Mouse (Mus musculus) right cerebral cortex, postnatal 14 days (tissue): ENCODE data around the gene Tmem150a.

Experiments
- DNase-seq: peaks from one replicate; pipeline ENCODE4 v3.0.0; 2022

Gene Tmem150a

GRCm38 (mm10) chr6:72355066-72355911, at the start of gene Tmem150a:
Gene Tmem150a (plus strand): TSS chr6:72355447.
- DNase-seq, result peak; percentile 78

GRCm38 (mm10) chr6:72312198-72312597, 43.0 kb upstream of the Tmem150a start:
- no peak for DNase-seq

GRCm38 (mm10) chr6:72313124-72313867, 42.0 kb upstream of the Tmem150a start:
- DNase-seq, result no peak

- no peak for DNase-seq
These were observed 39.9 kb upstream of the Tmem150a start for GRCm38 (mm10) chr6:72315384-72315783.

GRCm38 (mm10) chr6:72316044-72316443, 39.2 kb upstream of the Tmem150a start:
- DNase-seq, result no peak

- no peak for DNase-seq
These were observed 36.8 kb upstream of the Tmem150a start for GRCm38 (mm10) chr6:72318440-72318839.

- DNase-seq, result peak; percentile 65
These were observed 36.2 kb upstream of the Tmem150a start for GRCm38 (mm10) chr6:72319019-72319418.

GRCm38 (mm10) chr6:72322936-72323335, 32.3 kb upstream of the Tmem150a start:
- no peak for DNase-seq

- DNase-seq, result no peak
These were observed 31.3 kb upstream of the Tmem150a start for GRCm38 (mm10) chr6:72323786-72324508.

GRCm38 (mm10) chr6:72326274-72326673, 29.0 kb upstream of the Tmem150a start:
- peak; percentile 21 for DNase-seq

GRCm38 (mm10) chr6:72329019-72329418, 26.2 kb upstream of the Tmem150a start:
- no peak for DNase-seq

GRCm38 (mm10) chr6:72330133-72330532, 25.1 kb upstream of the Tmem150a start:
- DNase-seq, result no peak

- no peak for DNase-seq
These were observed 22.1 kb upstream of the Tmem150a start for GRCm38 (mm10) chr6:72333111-72333510.

GRCm38 (mm10) chr6:72340481-72340880, 14.8 kb upstream of the Tmem150a start:
- no peak for DNase-seq

GRCm38 (mm10) chr6:72344396-72345073, 10.7 kb upstream of the Tmem150a start:
- no peak for DNase-seq

GRCm38 (mm10) chr6:72345074-72345567, 10.1 kb upstream of the Tmem150a start, which contains the start of gene Usp39:
Gene Usp39 (minus strand): TSS chr6:72345184.
- peak; percentile 93 for DNase-seq

GRCm38 (mm10) chr6:72345633-72346032, 9.6 kb upstream of the Tmem150a start:
- DNase-seq, result no peak

GRCm38 (mm10) chr6:72346261-72346660, 9.0 kb upstream of the Tmem150a start:
- no peak for DNase-seq

- DNase-seq, result peak; percentile 68
These were observed 7.9 kb upstream of the Tmem150a start, which contains the start of gene 0610030E20Rik for GRCm38 (mm10) chr6:72347166-72347941. Gene 0610030E20Rik (plus strand): TSS chr6:72347317.

GRCm38 (mm10) chr6:72348411-72348810, 6.8 kb upstream of the Tmem150a start:
- DNase-seq, result no peak

- no peak for DNase-seq
These were observed 5.0 kb upstream of the Tmem150a start for GRCm38 (mm10) chr6:72350214-72350613.
